Mouse (Mus musculus) kidney, embryonic 15.5 days (tissue): Measurements from ENCODE around the gene Rapgef2. TPM values are rescaled to one million over a fixed set of nuclear protein-coding genes. Genes with fewer than 3 reads are reported as not detected.

Experiments used
- ATAC-seq: fragments of 200-750 bp; cut with Nextera tagmentation; replicated peaks from 2 replicates; pipeline ENCODE4 v1.8.0; 2017; ENCODE audit warnings: moderate TSS enrichment; ENCODE audit not compliant: low FRiP score
- H3K27ac ChIP-seq: fragments of 300-500 bp; sonication (generic); 2 replicates; pipeline ENCODE4 v1.5.1; 2015; ENCODE audit warnings: mild to moderate bottlenecking, inconsistent platforms
- H3K27me3 ChIP-seq: fragments of 300-500 bp; sonication (generic); 2 replicates; pipeline ENCODE4 v1.6.1; 2015; ENCODE audit warnings: inconsistent platforms
- H3K36me3 ChIP-seq: fragments of 300-500 bp; sonication (generic); 2 replicates; pipeline ENCODE4 v1.6.1; 2015; ENCODE audit warnings: inconsistent platforms
- H3K4me1 ChIP-seq: fragments of 300-500 bp; sonication (generic); 2 replicates; pipeline ENCODE4 v1.6.1; 2015; ENCODE audit warnings: inconsistent platforms
- H3K4me2 ChIP-seq: fragments of 300-500 bp; sonication (generic); 2 replicates; pipeline ENCODE4 v1.6.1; 2015; ENCODE audit warnings: moderate library complexity, mild to moderate bottlenecking, inconsistent platforms
- H3K4me3 ChIP-seq: fragments of 300-500 bp; sonication (generic); replicated peaks from 2 replicates; pipeline ENCODE4 v1.5.1; 2015; ENCODE audit warnings: mild to moderate bottlenecking, inconsistent platforms
- H3K9ac ChIP-seq: fragments of 300-500 bp; sonication (generic); 2 replicates; pipeline ENCODE4 v1.6.1; 2015; ENCODE audit warnings: mild to moderate bottlenecking, inconsistent platforms
- H3K9me3 ChIP-seq: fragments of 300-500 bp; sonication (generic); replicated peaks from 2 replicates; pipeline ENCODE4 v1.6.1; 2016; ENCODE audit warnings: inconsistent platforms
- WGBS: fragments of 180-500 bp; shearing (Covaris S2); methylation state at CpG from one replicate; pipeline ENCODE4 v1.1.7; 2015; ENCODE audit warnings: mixed read lengths; 5-methylcytosine and 5-hydroxymethylcytosine counted together
- polyA plus RNA-seq: library from polyadenylated mRNA; unstranded; fragments of >200 nt; fragmentation: Nextera tagmentation; extraction: Ambion mirVana; gene quantifications from 2 replicates; pipeline ENCODE4 v1.2.1, GENCODE M21; 2015

The Rapgef2 gene
- polyA plus RNA-seq, 1 experiment from 2014 or later = 5.4 TPM

DNA sequence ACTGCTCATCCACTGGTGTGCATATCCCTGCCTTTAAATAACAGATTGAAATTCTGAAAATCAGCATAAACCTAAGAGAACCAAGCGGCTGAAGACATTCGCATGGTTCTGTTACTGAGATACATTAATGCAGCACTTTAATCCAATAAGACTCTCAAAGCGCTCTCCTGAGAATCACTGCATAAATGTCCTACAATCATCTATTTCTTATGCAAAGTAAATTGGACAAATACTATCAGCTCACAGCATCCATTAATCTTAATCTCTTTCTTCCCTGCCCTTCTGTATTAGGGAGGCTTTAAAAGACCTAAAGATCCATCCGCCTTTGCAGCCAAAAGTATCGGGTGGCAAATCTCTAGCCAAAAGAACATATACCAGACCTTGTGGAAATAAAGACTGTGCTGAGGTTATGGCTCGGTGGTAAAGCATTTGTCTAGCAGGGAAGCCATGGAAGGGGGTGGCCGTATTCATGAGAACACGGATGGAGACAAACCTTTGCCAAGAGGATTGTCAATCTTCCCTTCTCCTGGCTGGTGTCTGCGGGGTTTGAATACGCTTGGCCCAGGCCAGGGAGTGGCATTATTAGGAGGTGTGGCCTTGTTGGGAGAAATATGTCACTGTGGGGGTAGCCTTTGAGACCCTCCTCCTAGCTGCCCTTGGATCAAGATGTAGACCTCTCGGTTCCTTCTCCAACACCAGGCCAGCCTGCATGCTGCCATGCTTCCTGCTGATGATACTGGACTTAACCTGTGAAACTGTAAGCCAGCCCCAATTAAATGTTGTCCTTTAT is 10.3 kb downstream of the Rapgef2 start:
- H3K4me1 ChIP-seq = peaks cover 19% of the 10 kb centered on the region
- H3K9me3 ChIP-seq = no peaks in the 10 kb centered on the region
- no peak overlapping the region for H3K27ac ChIP-seq
- ATAC-seq = no peak
- no peak overlapping the region for H3K4me2 ChIP-seq
- H3K9ac ChIP-seq = no peak overlapping the region
- H3K27me3 ChIP-seq = no peaks in the 10 kb centered on the region
- no peaks in the 10 kb centered on the region for H3K36me3 ChIP-seq
- no peak overlapping the region for H3K4me3 ChIP-seq
- 82% methylated on average over 11 of the region's 11 CpGs for WGBS

DNA sequence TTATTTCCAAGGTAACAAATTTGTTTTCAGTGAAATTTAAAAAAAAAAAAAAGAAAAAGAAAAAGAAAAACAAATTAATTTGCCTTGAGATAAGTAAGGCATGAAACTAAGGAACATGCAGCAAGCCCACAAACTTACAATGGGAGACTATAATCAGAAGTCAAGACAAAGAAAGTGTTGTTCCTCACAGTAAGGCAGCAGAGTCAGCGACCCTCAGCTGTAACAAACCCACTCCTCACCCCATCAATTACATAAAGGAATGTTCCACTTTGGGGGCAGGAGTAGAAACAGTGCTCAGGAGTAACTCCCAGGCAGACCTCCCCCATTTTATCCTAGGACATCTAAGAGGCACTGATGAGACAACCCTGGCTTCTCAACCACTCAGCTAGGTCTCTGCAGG is 13.0 kb downstream of the Rapgef2 start:
- ATAC-seq = no peak
- no peak overlapping the region for H3K4me3 ChIP-seq
- no peaks in the 10 kb centered on the region for H3K9me3 ChIP-seq
- no peaks in the 10 kb centered on the region for H3K36me3 ChIP-seq
- no peak overlapping the region for H3K4me2 ChIP-seq
- no peak overlapping the region for H3K9ac ChIP-seq
- H3K4me1 ChIP-seq = peaks cover 19% of the 10 kb centered on the region
- no peaks in the 10 kb centered on the region for H3K27me3 ChIP-seq
- H3K27ac ChIP-seq = no peak overlapping the region
- WGBS = 17% methylated on average over 1 of the region's 1 CpGs

DNA sequence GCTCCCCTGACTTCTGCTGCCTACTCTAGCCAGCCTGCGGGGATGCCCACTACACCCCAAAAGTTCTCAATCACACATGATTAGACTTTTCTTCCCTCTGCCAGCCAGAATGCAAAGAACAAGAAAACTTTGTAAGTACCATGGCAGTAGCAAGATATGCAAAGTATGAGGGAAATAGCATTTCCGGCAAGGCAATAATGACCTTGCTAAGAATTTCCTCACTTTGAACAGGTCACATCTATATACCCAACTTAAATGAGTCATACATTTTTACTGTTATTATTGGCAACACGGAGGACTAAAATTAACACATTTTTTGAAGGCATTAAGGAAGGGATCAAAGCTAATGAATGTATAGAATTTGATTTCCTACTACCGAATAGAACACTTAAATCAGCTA is 13.4 kb downstream of the Rapgef2 start:
- H3K9me3 ChIP-seq = no peaks in the 10 kb centered on the region
- peaks cover 19% of the 10 kb centered on the region for H3K4me1 ChIP-seq
- H3K9ac ChIP-seq = no peak overlapping the region
- 70% methylated on average over 4 of the region's 4 CpGs for WGBS
- no peak overlapping the region for H3K4me3 ChIP-seq
- H3K27me3 ChIP-seq = no peaks in the 10 kb centered on the region
- no peak for ATAC-seq
- H3K36me3 ChIP-seq = no peaks in the 10 kb centered on the region
- no peak overlapping the region for H3K4me2 ChIP-seq
- H3K27ac ChIP-seq = no peak overlapping the region

DNA sequence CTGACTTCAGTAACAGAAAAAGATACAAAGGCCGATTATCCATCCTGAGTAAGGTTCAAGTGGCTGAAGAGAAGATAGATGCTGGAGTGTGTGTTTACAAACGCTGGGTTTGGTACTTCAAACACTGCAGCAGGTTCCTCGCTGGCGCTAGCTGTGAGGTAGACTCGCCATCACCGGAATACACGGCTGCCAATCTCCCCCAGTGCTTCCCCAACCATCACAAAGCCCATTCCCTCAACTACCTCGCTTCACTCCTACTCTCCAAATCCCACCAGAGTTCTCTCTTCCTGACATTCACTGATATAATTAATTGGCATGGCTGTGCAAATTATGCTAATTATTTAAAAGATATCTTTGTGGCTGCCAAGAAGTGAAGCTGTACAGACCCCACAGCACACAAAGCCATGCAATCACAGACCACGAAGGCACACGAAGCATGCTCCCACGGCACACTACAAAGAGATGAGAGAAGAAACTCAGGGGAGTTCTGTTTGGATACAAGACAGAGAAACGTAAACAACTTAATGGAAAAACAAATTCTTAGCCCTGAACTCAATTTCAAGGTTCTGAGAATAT is 15.2 kb downstream of the Rapgef2 start:
- no peak for ATAC-seq
- H3K9me3 ChIP-seq = no peaks in the 10 kb centered on the region
- H3K36me3 ChIP-seq = no peaks in the 10 kb centered on the region
- H3K9ac ChIP-seq = no peak overlapping the region
- H3K4me3 ChIP-seq = no peak overlapping the region
- H3K27me3 ChIP-seq = no peaks in the 10 kb centered on the region
- no peak overlapping the region for H3K27ac ChIP-seq
- 82% methylated on average over 12 of the region's 12 CpGs for WGBS
- H3K4me2 ChIP-seq = no peak overlapping the region
- peaks cover 19% of the 10 kb centered on the region for H3K4me1 ChIP-seq

DNA sequence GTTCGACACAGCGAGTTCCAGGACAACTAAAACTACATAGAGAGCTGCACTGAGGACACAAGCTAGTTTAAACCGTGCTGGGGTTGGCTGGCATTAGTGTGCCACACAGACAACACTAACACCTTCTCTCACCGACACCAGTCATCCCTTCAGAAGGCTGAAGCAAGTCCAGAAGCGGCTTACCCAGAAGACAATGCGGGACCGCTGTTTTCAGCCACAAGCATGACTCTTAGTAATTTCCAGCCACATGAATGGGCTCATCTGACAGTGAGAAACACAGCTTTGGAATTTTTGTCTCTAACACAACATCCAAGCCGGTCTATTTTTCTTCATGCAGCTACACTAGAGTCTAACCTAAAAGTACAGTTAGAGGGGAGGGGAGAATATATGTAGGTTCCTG is 16.4 kb downstream of the Rapgef2 start:
- Histone ChIP-seq H3K9ac (no peak overlapping the region), H3K36me3 (no peaks in the 10 kb centered on the region), H3K9me3 (no peaks in the 10 kb centered on the region), H3K4me1 (peaks cover 12% of the 10 kb centered on the region), H3K4me3 (no peak overlapping the region), H3K27me3 (no peaks in the 10 kb centered on the region), H3K27ac (no peak overlapping the region), H3K4me2 (no peak overlapping the region)
- ATAC-seq = no peak
- WGBS = 85% methylated on average over 8 of the region's 8 CpGs

DNA sequence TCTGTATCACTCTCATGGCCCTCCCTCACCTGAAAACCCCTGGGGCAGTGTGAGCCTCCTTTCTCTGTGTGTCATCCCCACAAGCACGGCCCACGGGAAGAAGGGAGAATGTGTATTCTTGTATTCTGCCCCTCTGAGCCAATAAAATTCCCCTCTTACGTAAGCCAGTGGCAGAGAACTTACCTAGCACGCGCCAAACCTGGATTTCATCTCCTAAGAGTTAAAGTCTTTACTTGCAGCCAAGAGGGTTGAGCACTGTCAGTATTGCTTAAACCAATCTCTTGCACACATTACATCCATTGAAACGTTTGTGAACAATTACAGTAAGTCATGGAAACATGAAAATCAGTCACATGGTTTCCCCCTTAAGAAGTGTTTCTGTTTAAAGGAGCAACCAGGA is 19.3 kb downstream of the Rapgef2 start:
- no peaks in the 10 kb centered on the region for H3K27me3 ChIP-seq
- no peak overlapping the region for H3K4me3 ChIP-seq
- H3K4me1 ChIP-seq = 0 out of 2 replicates have a peak, but pooled peaks cover 1% of the 10 kb centered on the region
- 87% methylated on average over 6 of the region's 6 CpGs for WGBS
- no peak overlapping the region for H3K9ac ChIP-seq
- H3K9me3 ChIP-seq = no peaks in the 10 kb centered on the region
- H3K36me3 ChIP-seq = no peaks in the 10 kb centered on the region
- H3K4me2 ChIP-seq = no peak overlapping the region
- no peak for ATAC-seq
- H3K27ac ChIP-seq = no peak overlapping the region

DNA sequence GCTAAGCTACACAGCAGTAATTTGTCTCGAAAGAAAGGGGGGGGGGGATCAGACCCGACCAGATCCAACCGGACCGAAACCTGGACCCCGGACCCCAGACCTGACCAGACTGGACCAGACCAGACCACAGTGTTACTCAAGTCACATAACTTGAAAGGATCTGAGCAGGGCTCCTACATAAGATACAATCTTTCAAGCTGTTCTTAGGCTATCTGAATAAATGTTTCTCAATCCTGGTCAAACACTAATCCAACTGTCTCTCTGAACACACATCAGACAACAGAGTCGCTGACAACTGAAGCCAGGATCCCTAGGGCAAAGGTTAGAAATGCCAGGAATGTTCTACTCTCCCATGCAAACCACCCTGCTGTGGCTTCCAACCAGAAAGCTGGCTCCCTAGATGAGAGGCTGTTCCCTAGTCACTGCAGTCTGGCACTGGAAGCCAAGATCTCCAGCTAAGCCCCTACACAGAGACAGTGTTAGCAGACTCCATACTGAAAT is 24.5 kb downstream of the Rapgef2 start:
- H3K9ac ChIP-seq = no peak overlapping the region
- 78% methylated on average over 6 of the region's 6 CpGs for WGBS
- no peak overlapping the region for H3K27ac ChIP-seq
- 0 out of 2 replicates have a peak, but pooled peaks cover 5% of the 10 kb centered on the region for H3K4me1 ChIP-seq
- ATAC-seq = peak; percentile 76
- H3K4me2 ChIP-seq = no peak overlapping the region
- H3K27me3 ChIP-seq = no peaks in the 10 kb centered on the region
- H3K36me3 ChIP-seq = no peaks in the 10 kb centered on the region
- no peaks in the 10 kb centered on the region for H3K9me3 ChIP-seq
- H3K4me3 ChIP-seq = no peak overlapping the region

DNA sequence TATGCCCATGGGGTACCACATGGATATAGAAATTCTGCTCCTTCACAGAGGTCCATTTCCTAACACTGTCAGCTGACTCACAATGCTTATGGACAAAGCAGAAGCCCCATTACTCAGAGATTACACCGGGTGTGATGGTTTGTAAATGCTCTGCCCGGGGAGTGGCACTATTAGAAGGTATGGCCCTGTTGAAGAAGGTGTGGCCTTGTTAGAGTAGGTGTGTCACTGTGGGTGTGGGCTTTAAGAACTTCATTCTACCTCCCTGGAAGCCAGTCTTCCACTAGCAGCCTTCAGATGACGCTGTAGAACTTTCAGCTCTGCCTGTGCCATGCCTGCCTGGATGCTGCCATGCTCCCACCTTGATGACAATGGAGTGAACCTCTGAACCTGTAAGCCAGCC is 32.3 kb downstream of the Rapgef2 start:
- WGBS = 75% methylated on average over 3 of the region's 3 CpGs
- no peaks in the 10 kb centered on the region for H3K36me3 ChIP-seq
- H3K4me3 ChIP-seq = no peak overlapping the region
- peaks cover 16% of the 10 kb centered on the region for H3K4me1 ChIP-seq
- H3K4me2 ChIP-seq = no peak overlapping the region; the same call in 1 of the 2 replicates
- H3K9ac ChIP-seq = no peak overlapping the region
- no peaks in the 10 kb centered on the region for H3K27me3 ChIP-seq
- H3K9me3 ChIP-seq = no peaks in the 10 kb centered on the region; the same call in 1 of the 2 replicates
- ATAC-seq = no peak; the same call in 1 of the 2 replicates
- H3K27ac ChIP-seq = no peak overlapping the region

DNA sequence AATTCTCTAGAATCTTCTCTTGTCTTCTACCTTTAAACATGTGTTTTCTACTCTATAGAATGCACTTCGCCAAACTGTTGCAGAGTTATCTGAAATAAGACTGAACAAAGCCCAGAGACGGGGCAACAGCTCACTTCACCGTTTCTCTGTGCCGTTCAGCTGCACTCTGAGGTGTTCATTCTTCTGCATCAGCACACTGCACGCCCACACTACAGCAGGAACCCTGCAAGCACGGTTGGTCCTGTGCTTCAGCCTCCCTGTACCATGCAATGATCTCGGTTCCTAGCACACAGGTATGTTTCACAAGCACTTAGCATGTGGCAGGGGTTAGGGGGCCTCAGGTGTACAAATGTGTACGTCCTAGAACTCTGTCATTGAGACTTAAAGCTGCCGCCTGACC is 32.9 kb downstream of the Rapgef2 start:
- H3K9ac ChIP-seq = no peak overlapping the region
- peak overlapping the region; percentile 59 for H3K27ac ChIP-seq
- no peaks in the 10 kb centered on the region for H3K27me3 ChIP-seq
- peak overlapping the region; percentile 21; the same call in 1 of the 2 replicates for H3K4me2 ChIP-seq
- no peaks in the 10 kb centered on the region for H3K36me3 ChIP-seq
- ATAC-seq = peak; percentile 68; the same call in 1 of the 2 replicates
- no peak overlapping the region for H3K4me3 ChIP-seq
- peaks cover 18% of the 10 kb centered on the region for H3K4me1 ChIP-seq
- WGBS = 45% methylated on average over 9 of the region's 9 CpGs
- no peaks in the 10 kb centered on the region; the same call in 1 of the 2 replicates for H3K9me3 ChIP-seq

DNA sequence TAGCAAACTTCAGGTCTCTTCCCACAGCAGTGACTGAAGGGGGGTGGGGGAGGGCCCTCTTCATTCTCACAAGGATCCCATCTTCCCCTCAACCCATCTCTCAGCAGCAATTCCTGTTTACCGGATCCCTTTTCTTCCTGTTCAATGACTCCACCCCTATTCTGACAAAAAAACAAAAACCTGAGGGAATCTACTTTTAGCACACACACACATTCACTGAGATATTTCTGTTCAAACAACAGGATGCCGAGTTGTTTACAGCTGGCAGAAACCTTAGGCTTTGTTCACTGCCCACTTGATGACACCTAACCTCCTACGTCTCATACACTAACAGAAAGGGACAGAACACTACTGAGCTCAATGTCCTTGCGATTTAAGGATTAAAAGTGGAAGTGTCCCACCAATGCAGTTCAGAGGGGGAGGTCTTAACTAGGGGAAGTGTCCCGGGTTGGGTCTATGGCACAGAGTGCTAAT is 33.4 kb downstream of the Rapgef2 start:
- ATAC-seq = no peak
- Histone ChIP-seq H3K27ac (peak overlapping the region; percentile 59), H3K27me3 (no peaks in the 10 kb centered on the region), H3K4me3 (no peak overlapping the region), H3K4me2 (peak overlapping the region; percentile 21; the same call in 1 of the 2 replicates), H3K9ac (no peak overlapping the region), H3K9me3 (no peaks in the 10 kb centered on the region; the same call in 1 of the 2 replicates), H3K36me3 (no peaks in the 10 kb centered on the region), H3K4me1 (peaks cover 19% of the 10 kb centered on the region)
- 42% methylated on average over 5 of the region's 5 CpGs for WGBS

DNA sequence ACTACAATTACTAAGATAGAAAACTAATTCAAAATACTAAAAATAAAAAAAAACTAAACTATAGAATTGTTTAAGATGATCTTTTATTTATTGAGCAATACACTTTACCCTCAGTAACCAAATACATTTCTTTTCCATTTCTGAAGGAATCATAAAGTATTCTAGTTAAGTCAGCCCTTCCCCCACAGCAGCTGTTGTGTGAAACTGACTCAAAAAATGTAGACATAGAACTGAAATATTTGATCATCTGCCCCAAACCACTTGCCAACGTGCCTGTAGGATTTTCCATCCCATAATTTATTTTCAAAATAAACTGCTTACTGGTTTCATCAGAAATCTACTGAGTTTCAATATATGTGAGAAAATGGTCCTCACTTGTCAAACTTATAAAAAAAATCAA is 36.4 kb downstream of the Rapgef2 start:
- no peak for ATAC-seq
- Histone ChIP-seq H3K9ac (no peak overlapping the region), H3K27ac (no peak overlapping the region), H3K27me3 (no peaks in the 10 kb centered on the region), H3K9me3 (no peaks in the 10 kb centered on the region; the same call in 1 of the 2 replicates), H3K4me2 (no peak overlapping the region), H3K4me3 (no peak overlapping the region), H3K36me3 (no peaks in the 10 kb centered on the region), H3K4me1 (peaks cover 34% of the 10 kb centered on the region)
- WGBS = 69% methylated on average over 1 of the region's 1 CpGs

DNA sequence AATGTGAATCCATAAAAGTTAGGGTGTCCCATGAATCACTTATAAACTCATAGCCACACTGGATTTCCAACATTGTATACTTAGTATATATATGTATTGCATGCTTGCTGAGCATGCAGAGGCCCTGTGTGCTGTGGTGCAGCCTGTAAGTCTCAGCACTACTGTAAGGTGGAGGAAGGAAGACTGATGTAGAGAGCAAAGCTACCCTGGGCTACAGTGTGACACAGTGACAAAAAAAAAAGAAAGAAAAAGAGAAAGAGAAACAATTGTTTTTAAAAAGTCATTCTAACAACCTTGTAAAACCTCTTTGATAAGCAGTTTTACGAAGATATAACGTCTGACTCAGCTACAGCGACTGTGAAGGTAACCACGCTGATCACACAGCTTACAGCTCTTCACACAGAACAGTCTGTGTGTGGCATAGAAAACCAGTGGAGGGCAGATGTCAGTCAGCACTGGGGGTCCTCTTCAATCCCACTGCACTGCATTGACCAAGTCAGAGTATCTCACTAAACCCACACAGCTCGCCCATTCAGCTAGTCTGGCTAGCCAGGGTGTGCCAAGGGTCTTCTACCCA is 37.6 kb downstream of the Rapgef2 start:
- Histone ChIP-seq H3K27me3 (no peaks in the 10 kb centered on the region), H3K4me3 (no peak overlapping the region), H3K4me1 (peaks cover 39% of the 10 kb centered on the region)

More for the DNA sequence above, 37.6 kb downstream of the Rapgef2 start:
- no peak overlapping the region for H3K27ac ChIP-seq
- no peak overlapping the region for H3K9ac ChIP-seq
- H3K36me3 ChIP-seq = no peaks in the 10 kb centered on the region
- no peak overlapping the region for H3K4me2 ChIP-seq
- no peaks in the 10 kb centered on the region; the same call in 1 of the 2 replicates for H3K9me3 ChIP-seq
- 76% methylated on average over 5 of the region's 5 CpGs for WGBS
- no peak for ATAC-seq
